Mouse (Mus musculus): ENCODE data around the gene 6430571L13Rik.

6430571L13Rik gene

DNA sequence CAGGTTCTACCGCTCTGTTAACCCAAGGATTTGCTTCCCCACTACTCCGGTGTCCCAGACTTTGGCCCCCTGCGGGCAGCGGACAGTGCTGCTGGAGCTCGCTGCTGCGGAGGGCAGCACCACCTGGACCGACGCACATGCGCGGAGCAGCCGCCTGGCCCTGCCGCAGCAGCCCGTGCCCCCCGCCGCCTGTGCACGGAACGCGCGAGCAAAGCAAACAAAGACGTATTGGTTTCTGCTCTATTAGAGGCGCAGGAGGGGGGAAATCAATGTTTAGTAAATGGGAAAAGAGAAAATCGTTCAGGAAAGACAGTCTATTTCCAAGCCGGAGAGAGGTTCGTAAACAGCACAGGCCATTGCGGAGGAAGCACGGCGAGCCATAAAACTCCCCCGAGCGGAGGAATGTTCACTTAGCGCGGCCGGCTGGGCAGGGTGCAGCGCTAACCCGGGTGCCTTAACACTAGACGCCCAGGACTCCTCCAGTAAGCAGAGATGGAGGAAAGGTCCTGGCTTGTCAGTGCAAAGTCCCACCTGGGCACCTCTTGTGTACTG lies 37.6 kb downstream of the 6430571L13Rik start:
- no peak for DNase-seq (ENCODE audit: low read depth in 2 of 2, low spot score in 2 of 2)

DNA sequence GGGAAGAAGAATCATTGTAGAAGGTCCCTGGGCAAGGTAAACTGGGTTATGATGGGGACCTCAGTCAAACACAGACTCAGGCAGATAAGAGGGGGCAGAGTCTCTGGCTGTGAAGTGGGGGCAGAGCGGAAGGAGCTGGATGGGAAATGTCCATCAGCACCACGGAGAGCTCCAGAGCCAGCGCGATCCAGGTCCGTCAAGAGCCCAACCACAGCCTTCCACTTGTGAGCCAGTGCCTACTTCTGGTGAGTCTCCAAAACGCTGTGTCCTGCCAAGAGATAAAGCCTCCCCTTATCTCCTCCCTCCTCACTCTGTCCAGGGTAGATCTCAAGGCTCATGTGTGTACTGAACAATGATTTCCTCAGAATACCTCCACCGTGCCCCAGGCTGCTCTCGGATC lies 41.3 kb downstream of the 6430571L13Rik start:
- DNase-seq (ENCODE audit: low read depth in 2 of 2, low spot score in 2 of 2) = no peak

GRCm38 (mm10) chr9:107384396-107384795 lies 44.0 kb downstream of the 6430571L13Rik start:
- no peak for DNase-seq (ENCODE audit: low read depth in 2 of 2, low spot score in 2 of 2)

DNA sequence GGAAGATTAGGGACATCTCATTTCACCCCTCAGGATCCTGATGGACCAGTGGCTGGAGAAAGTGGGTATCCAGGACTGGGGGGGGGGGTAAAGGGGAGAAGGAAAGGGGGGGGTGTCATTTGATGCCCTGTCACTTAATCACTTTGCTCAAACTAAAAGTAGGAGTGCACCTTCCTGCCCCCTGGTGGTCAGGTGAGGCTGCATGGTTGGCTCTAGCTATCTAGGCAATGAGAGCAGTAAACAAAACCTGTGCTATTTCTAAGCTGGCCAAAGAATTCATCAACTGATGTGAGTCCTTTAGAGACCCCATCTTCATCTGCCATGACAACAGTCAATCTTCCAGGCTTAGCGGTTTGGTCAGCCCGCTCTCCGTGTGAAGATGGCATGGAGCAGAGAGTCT lies 46.3 kb downstream of the 6430571L13Rik start:
- DNase-seq (ENCODE audit: low read depth in 2 of 2, low spot score in 2 of 2) = peak in 1 of 2 experiments; percentile 35

DNA sequence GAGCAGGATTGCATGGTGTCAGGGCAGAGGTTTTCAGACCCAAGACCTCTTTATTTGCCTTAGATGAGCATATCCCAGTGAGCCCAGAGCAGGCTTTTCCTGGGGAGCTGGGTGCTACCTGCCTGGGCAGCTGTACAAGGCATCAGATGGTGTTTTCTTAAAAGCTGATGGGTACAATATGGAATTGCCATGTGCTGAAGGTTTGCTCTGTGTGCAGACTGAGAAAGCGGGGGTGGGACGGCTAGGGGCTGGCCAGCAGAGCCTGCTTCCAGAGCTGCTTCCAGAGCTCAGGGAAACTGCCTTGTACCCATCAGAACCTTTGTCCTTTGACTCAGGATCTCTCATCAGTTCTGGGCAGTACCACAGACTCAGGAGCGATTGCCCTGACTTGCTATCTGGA lies 47.3 kb downstream of the 6430571L13Rik start:
- no peak for DNase-seq (ENCODE audit: low read depth in 2 of 2, low spot score in 2 of 2)

- DNase-seq (ENCODE audit: low read depth in 2 of 2, low spot score in 2 of 2) = no peak
These were observed 47.9 kb downstream of the 6430571L13Rik start for GRCm38 (mm10) chr9:107388263-107388662.

GRCm38 (mm10) chr9:107396397-107396796 lies 56.0 kb downstream of the 6430571L13Rik start:
- DNase-seq (ENCODE audit: low read depth in 2 of 2, low spot score in 2 of 2) = no peak

GRCm38 (mm10) chr9:107398968-107399367 lies 58.6 kb downstream of the 6430571L13Rik start:
- no peak for DNase-seq (ENCODE audit: low read depth in 2 of 2, low spot score in 2 of 2)

DNA sequence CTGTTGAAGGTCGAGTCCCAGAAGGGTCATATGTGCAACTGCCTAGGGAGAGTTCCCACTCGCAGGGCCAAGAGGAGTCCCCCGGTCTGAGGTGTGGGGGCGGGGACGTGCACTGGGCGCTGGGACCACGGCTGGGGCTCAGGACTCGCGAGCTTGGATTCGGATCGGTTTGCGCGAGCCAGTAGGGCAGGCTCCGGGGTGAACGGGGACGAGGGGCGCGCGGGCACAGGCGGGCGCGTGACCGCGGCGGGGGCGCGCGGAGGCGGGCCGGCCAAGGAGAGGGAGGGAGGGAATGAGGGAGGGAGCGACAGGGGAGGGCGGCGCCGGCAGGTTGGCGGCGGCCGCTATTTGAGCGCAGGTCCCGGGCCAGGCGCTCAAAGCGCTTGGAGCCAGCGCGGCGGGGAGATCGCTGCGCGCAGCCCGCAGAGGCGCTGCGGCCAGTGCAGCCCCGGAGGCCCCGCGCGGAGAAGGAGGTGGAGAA lies 59.1 kb downstream of the 6430571L13Rik start, which contains the start of gene Cacna2d2:
Gene Cacna2d2 (plus strand): TSS at position 122 of the 481 bp plus-strand sequence.
- DNase-seq (ENCODE audit: low read depth in 2 of 2, low spot score in 2 of 2) = no peak

- no peak for DNase-seq (ENCODE audit: low read depth in 2 of 2, low spot score in 2 of 2)
These were observed 59.7 kb downstream of the 6430571L13Rik start for GRCm38 (mm10) chr9:107400060-107400511.

DNA sequence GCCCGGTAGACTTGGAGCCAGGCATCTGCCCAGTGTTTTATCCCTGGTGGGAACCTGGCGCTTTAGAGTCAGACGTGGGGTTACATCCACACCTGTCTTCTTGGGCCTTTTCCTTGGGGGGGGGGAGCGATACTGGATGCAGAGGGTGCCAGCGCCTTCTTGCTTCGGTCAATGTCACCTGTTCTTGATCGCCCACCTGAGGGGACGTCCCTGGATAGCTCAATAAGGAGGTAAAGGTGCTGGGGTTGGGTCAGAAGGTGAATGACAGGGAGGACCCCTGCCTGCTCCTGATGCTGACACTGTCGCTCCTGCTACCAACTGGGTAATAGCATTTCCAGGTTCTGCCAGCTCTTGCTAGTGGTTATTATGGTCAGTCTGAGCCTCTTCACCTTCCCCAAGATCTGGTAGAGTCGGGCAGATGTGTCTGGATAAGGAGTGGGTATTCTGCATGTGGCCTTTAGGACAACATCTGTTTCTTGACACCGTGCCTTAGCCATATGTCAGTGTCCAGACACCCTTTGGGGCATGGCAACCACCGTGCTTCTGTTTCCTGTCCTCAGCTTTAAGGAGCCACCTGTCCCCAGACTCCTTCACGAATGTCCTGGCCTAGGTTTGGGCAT lies 60.4 kb downstream of the 6430571L13Rik start:
- no peak for DNase-seq (ENCODE audit: low read depth in 2 of 2, low spot score in 2 of 2)

Data from CD8-positive naive resting alpha-beta T cell, adult 2 months (primary cell).